Mouse (Mus musculus) MEL (cell line): ENCODE data around the gene Dlgap3. TPM values are rescaled to one million over a fixed set of nuclear protein-coding genes. Genes with fewer than 3 reads are reported as not detected.

ENCODE experiments used
- DNase-seq: peaks from one replicate; pipeline ENCODE4 v3.0.0; 2011; ENCODE audit warnings: low read depth, low spot score
- H3K27ac ChIP-seq: 2 replicates; pipeline ENCODE4 v1.5.1; 2012; ENCODE audit warnings: low read depth, mild to moderate bottlenecking, control low read depth, low read length, moderate library complexity; ENCODE audit not compliant: control insufficient read depth
- H3K27me3 ChIP-seq, 2 experiments: fragments of 150-350 bp in 1 of 2; sonication (generic) in 1 of 2; 2 replicates each; pipeline ENCODE4 v1.6.1; 2012; ENCODE audit warnings: low read length in 2 of 2, mild to moderate bottlenecking in 2 of 2, improper control_type of control experiment in 1 of 2, moderate library complexity in 1 of 2; ENCODE audit not compliant: insufficient read depth in 2 of 2, control insufficient read depth in 1 of 2
- H3K36me3 ChIP-seq, 2 experiments: 2 replicates each; pipeline ENCODE4 v1.6.1; 2012 to 2014; ENCODE audit warnings: low read length in 2 of 2, improper control_type of control experiment in 1 of 2, inconsistent platforms in 1 of 2, mild to moderate bottlenecking in 1 of 2; ENCODE audit not compliant: insufficient read depth in 2 of 2, control insufficient read depth in 1 of 2
- H3K4me1 ChIP-seq, 2 experiments: fragments of 150-350 bp in 1 of 2; sonication (generic) in 1 of 2; 2 replicates each; pipeline ENCODE4 v1.6.1; 2012; ENCODE audit warnings: low read length in 2 of 2, improper control_type of control experiment in 1 of 2, mild to moderate bottlenecking in 1 of 2; ENCODE audit not compliant: insufficient read depth in 2 of 2, control insufficient read depth in 1 of 2
- H3K4me3 ChIP-seq, 2 experiments: fragments of 150-350 bp in 1 of 2; sonication (generic) in 1 of 2; 2 replicates each; pipeline ENCODE4 v1.5.1; 2012; ENCODE audit warnings: low read depth in 2 of 2, low read length in 2 of 2, mild to moderate bottlenecking in 2 of 2, moderate library complexity in 2 of 2, control low read depth in 1 of 2, improper control_type of control experiment in 1 of 2; ENCODE audit not compliant: control insufficient read depth in 1 of 2, insufficient read depth in 1 of 2
- H3K79me2 ChIP-seq: 2 replicates; pipeline ENCODE4 v1.6.1; 2012; ENCODE audit warnings: mild to moderate bottlenecking, low read length, moderate library complexity; ENCODE audit not compliant: control insufficient read depth, poor library complexity, insufficient read depth
- H3K9ac ChIP-seq: 2 replicates; pipeline ENCODE4 v1.6.1; 2012; ENCODE audit warnings: low read depth, mild to moderate bottlenecking, control low read depth, low read length, moderate library complexity; ENCODE audit not compliant: control insufficient read depth, poor library complexity, severe bottlenecking
- H3K9me3 ChIP-seq: fragments of 150-350 bp; sonication (generic); replicated peaks from 2 replicates; pipeline ENCODE4 v1.6.1; 2012; ENCODE audit warnings: mild to moderate bottlenecking, low read length, improper control_type of control experiment, moderate library complexity; ENCODE audit not compliant: insufficient read depth
- CHD2 ChIP-seq: IDR thresholded peaks from 2 replicates; pipeline ENCODE4 v1.6.1; 2011; ENCODE audit warnings: low read length, improper control_type of control experiment
- E2F4 ChIP-seq: IDR thresholded peaks from 2 replicates; pipeline ENCODE4 v1.6.1; 2011; ENCODE audit warnings: low read depth, low read length, improper control_type of control experiment, borderline replicate concordance
- ELF1 ChIP-seq: IDR thresholded peaks from 2 replicates; pipeline ENCODE4 v1.6.1; 2014; ENCODE audit warnings: low read depth, mild to moderate bottlenecking, inconsistent platforms, low read length, improper control_type of control experiment, moderate library complexity
- ETS1 ChIP-seq: IDR thresholded peaks from 2 replicates; pipeline ENCODE4 v1.6.1; 2012; ENCODE audit warnings: low read depth, mild to moderate bottlenecking, inconsistent platforms, low read length, improper control_type of control experiment, moderate library complexity
- GATA1 ChIP-seq: IDR thresholded peaks from 2 replicates; pipeline ENCODE4 v1.6.1; 2011; ENCODE audit warnings: low read depth, low read length, improper control_type of control experiment
- JUND ChIP-seq: IDR thresholded peaks from 2 replicates; pipeline ENCODE4 v1.6.1; 2011; ENCODE audit warnings: low read depth, mild to moderate bottlenecking, improper control_type of control experiment, low read length
- MAFK ChIP-seq: IDR thresholded peaks from 2 replicates; pipeline ENCODE4 v1.6.1; 2011; ENCODE audit warnings: low read depth, mild to moderate bottlenecking, low read length, improper control_type of control experiment, borderline replicate concordance
- MXI1 ChIP-seq: IDR thresholded peaks from 2 replicates; pipeline ENCODE4 v1.6.1; 2011; ENCODE audit warnings: mild to moderate bottlenecking, low read depth, low read length, improper control_type of control experiment
- NELFE ChIP-seq: IDR thresholded peaks from 2 replicates; pipeline ENCODE4 v1.6.1; 2011; ENCODE audit warnings: low read depth, low read length, improper control_type of control experiment
- POLR2A ChIP-seq, 2 experiments: IDR thresholded peaks; 2 replicates each; pipeline ENCODE4 v1.6.1; 2011 to 2012; ENCODE audit warnings: low read length in 2 of 2, mild to moderate bottlenecking in 2 of 2, control low read depth in 1 of 2, improper control_type of control experiment in 1 of 2, low read depth in 1 of 2, moderate library complexity in 1 of 2; ENCODE audit not compliant: control insufficient read depth in 1 of 2, insufficient read depth in 1 of 2, poor library complexity in 1 of 2
- POLR2AphosphoS5 ChIP-seq: IDR thresholded peaks from 2 replicates; pipeline ENCODE4 v1.6.1; 2012; ENCODE audit warnings: low read depth, borderline replicate concordance, mild to moderate bottlenecking, inconsistent platforms, low read length, moderate library complexity, mixed read lengths
- RAD21 ChIP-seq: IDR thresholded peaks from 2 replicates; pipeline ENCODE4 v1.6.1; 2011; ENCODE audit warnings: mild to moderate bottlenecking, low read depth, low read length, improper control_type of control experiment
- SMC3 ChIP-seq: IDR thresholded peaks from 2 replicates; pipeline ENCODE4 v1.6.1; 2011; ENCODE audit warnings: low read depth, low read length, improper control_type of control experiment
- UBTF ChIP-seq: IDR thresholded peaks from 2 replicates; pipeline ENCODE4 v1.6.1; 2012; ENCODE audit warnings: low read depth, mild to moderate bottlenecking, inconsistent platforms, low read length, improper control_type of control experiment, moderate library complexity, borderline replicate concordance; ENCODE audit not compliant: insufficient read depth
- USF1 ChIP-seq: IDR thresholded peaks from 2 replicates; pipeline ENCODE4 v1.6.1; 2014; ENCODE audit warnings: low read depth, mild to moderate bottlenecking, inconsistent platforms, low read length, improper control_type of control experiment, moderate library complexity
- ZKSCAN1 ChIP-seq: IDR thresholded peaks from 2 replicates; pipeline ENCODE4 v1.6.1; 2012; ENCODE audit warnings: low read depth, mild to moderate bottlenecking, inconsistent platforms, low read length, improper control_type of control experiment, moderate library complexity
- polyA plus RNA-seq, 2 experiments: library from polyadenylated mRNA; stranded (reverse) in 1 of 2; unstranded in 1 of 2; fragments of >175 nt in 1 of 2; fragments of >200 nt in 1 of 2; gene quantifications; 2 replicates each; pipeline versions ENCODE4 v1.2.1 to v1.2.4; 2012; ENCODE audit warnings: low replicate concordance in 2 of 2, low read depth in 1 of 2; ENCODE audit not compliant: insufficient read length in 2 of 2, insufficient read depth in 1 of 2, missing spikeins in 1 of 2
- total RNA-seq: library from RNA; depleted of rRNA; stranded (reverse); fragments of 300-350 nt; gene quantifications from 2 replicates; pipeline ENCODE4 v1.2.3, GENCODE M21; 2012

Gene Dlgap3
- total and polyA plus RNA-seq, 3 experiments = not detected

DNA sequence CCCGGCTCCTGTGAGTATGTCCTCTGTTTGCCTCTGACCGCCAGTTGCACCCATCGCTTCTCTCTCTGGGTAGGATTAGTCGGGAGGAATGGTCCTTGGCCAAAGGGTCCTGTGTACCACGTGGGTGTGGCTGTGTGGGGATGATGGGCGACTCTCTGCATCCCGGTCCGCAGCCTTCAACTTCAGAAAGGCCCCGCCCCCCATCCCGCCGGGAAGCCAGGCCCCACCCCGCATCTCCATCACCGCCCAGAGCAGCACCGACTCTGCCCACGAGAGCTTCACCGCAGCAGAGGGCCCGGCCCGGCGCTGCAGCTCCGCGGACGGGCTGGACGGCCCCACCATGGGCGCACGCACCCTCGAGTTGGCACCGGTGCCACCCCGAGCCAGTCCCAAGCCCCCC lies 45.5 kb downstream of the Dlgap3 start:
- no peak overlapping the region for H3K4me3 ChIP-seq
- TF ChIP-seq CHD2 (no peak), GATA1 (no peak), POLR2AphosphoS5 (no peak), ZKSCAN1 (no peak), ETS1 (no peak), UBTF (no peak), JUND (no peak)
- TF ChIP-seq, all 39 proteins: peak for 0
- Histone ChIP-seq H3K4me1 (no peaks in the 10 kb centered on the region), H3K27ac (no peak overlapping the region), H3K79me2 (no peaks in the 10 kb centered on the region), H3K9ac (no peak overlapping the region), H3K36me3 (no peaks in the 10 kb centered on the region), H3K27me3 (no peaks in the 10 kb centered on the region), H3K9me3 (no peaks in the 10 kb centered on the region)
- DNase-seq = no peak

DNA sequence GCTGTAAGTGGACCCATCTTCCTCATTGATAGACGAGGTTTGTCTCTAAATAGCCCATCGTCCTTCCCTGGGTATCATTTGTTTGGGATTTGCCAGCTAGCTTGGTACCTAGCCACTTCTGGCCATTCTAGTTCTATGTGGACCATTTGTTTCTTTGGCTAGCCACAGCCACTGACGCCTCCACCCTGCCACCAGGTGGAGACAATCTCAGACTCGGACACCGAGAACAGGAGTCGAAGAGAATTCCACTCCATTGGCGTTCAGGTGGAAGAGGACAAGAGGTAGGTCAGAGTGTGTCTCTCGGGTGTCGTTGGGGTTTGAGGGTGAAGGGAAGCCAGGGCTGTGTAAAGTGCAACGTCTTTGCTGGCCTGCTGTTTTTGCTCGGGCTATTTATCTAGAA lies 46.1 kb downstream of the Dlgap3 start:
- H3K9ac ChIP-seq = no peak overlapping the region
- no peaks in the 10 kb centered on the region for H3K27me3 ChIP-seq
- H3K36me3 ChIP-seq = no peaks in the 10 kb centered on the region
- no peak for DNase-seq
- no peak overlapping the region for H3K27ac ChIP-seq
- H3K4me3 ChIP-seq = no peak overlapping the region
- H3K4me1 ChIP-seq = no peaks in the 10 kb centered on the region
- H3K9me3 ChIP-seq = no peaks in the 10 kb centered on the region
- TF ChIP-seq POLR2AphosphoS5 (no peak), E2F4 (no peak), USF1 (no peak), ELF1 (no peak), SMC3 (no peak), MXI1 (no peak), MAFK (no peak), RAD21 (no peak), ZKSCAN1 (no peak), POLR2A (IDR thresholded peaks at IDR 0.05; ENCODE audit: control insufficient read depth in 1 of 2, insufficient read depth in 1 of 2, low read depth in 1 of 2, low read length in 2 of 2, poor library complexity in 1 of 2) (no peak)
- no peaks in the 10 kb centered on the region for H3K79me2 ChIP-seq

DNA sequence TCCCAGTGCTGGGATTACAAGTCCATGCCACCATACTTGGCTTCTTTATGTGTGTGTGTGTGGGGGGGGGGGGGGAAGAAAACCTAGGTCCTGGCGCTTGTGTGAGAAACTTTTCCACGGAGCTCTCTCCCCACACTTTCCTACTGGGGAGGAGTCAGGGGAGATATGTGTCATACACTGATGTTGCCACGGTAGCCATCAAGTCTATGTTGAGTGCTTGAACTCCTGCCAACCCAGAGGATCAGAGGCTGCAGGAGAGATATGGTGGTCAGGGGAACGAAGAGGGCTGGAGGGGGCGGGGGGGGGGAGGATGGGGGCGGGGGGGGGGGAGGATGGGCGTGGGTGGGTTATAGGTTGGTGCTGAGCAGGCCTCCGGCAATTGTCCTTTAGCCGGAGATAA lies 46.8 kb downstream of the Dlgap3 start:
- H3K27me3 ChIP-seq = no peaks in the 10 kb centered on the region

More for the DNA sequence above, 46.8 kb downstream of the Dlgap3 start:
- no peaks in the 10 kb centered on the region for H3K79me2 ChIP-seq
- DNase-seq = no peak
- no peak overlapping the region for H3K4me3 ChIP-seq
- H3K4me1 ChIP-seq = no peaks in the 10 kb centered on the region
- TF ChIP-seq NELFE = no peak
- no peaks in the 10 kb centered on the region for H3K36me3 ChIP-seq
- no peaks in the 10 kb centered on the region for H3K9me3 ChIP-seq
- H3K9ac ChIP-seq = no peak overlapping the region
- H3K27ac ChIP-seq = no peak overlapping the region
